Mouse (Mus musculus): ENCODE data around the gene Slit1. TPM values are rescaled to one million over a fixed set of nuclear protein-coding genes. Genes with fewer than 3 reads are reported as not detected.

Slit1 gene
- polyA plus RNA-seq, 1 experiment from 2014 or later = 27.9 TPM

DNA sequence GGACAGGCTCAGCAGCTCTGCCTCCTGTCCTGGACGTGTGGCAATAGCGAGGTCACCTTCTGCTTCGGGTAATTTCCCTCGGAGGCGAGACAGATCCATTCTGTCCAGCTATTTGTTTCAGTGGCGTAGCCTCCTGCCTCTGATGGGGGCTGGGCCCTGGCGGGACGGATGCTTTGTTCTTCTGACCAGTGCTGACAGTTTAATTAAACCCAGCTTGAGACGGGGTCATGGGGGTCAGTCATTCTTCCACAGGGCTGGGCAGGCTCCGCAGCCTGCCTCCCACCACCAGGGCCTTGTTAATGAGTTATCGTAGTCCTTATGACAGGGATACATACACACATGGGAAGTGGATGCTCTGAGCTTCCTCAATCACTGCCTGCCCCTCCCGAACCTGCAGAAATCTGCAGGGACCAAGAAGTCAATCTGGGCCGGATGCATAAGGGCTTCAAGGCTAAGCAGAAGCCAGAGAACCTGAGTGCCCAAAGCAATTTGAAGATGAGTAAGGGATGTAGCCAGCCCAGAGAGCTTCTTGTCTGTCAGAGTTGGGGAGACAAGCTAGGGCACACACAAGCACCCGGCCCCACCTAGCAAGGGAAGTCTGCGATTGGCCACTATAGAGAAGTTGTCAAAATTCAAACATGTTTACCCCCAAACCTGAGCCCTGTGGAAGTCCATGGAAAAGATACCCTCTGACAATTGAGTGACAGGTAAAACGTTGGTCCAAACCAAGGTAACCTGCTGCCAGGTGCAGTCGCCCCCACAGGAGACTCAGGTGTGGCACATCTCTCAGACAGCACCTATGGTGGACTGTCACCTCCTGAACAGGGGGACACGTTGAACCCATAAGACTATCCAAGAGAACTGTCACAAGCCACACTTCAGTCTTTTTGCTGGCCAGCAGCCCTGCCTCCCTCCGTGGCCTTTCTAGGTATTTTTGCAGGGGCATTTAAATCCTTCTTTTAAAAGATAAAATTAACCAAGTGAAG is 26.9 kb downstream of the Slit1 start:
- WGBS = 23% methylated on average over 19 of the region's 19 CpGs

DNA sequence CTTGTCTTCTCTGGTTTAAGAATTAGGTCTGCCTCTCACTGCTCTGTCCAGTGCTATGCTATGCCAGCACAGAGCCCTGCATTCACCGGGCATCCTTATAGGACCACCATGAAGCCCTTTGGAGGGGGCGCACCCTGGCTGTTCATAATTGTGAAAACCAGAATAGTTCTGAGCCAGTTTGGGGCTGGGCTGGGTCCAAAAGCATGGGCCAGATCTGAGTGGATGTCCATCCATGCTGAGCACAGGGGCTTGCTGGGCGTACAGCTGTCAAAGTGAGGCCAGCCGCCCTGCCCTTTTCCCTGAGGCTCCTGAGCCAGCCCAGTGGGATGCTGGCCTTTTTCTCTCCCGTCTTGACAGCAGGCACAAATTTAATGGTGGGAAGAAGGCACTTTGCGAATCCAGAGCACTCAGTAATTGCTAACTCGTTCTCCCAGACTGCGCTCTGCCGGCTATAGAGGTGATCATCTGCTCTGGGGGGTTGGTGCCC is 29.0 kb downstream of the Slit1 start:
- Histone ChIP-seq H3K4me2 (ENCODE audit: low read length) (no peak overlapping the region), H3K4me3 (replicated peaks; ENCODE audit: low read depth, low read length) (no peak overlapping the region), H3K27ac (replicated peaks; ENCODE audit: low read depth, low read length) (no peak overlapping the region), H3K9me3 (ENCODE audit: control insufficient read depth, low read length) (no peaks in the 10 kb centered on the region), H3K4me1 (ENCODE audit: control insufficient read depth, insufficient read depth, low read length) (peaks cover 25% of the 10 kb centered on the region), H3K36me3 (ENCODE audit: control insufficient read depth, insufficient read depth, low read length) (no peaks in the 10 kb centered on the region), H3K27me3 (ENCODE audit: control insufficient read depth, insufficient read depth, low read length) (peaks cover 8% of the 10 kb centered on the region), H3K9ac (replicated peaks; ENCODE audit: low read length) (no peak overlapping the region)
- DNase-seq = no peak
- 44% methylated on average over 9 of the region's 9 CpGs for WGBS
- no peak for ATAC-seq (ENCODE audit: low FRiP score, low TSS enrichment)

More for the DNA sequence above, 26.9 kb downstream of the Slit1 start:
- no peak overlapping the region for H3K4me3 ChIP-seq (replicated peaks; ENCODE audit: low read depth, low read length)
- ATAC-seq (ENCODE audit: low FRiP score, low TSS enrichment) (no peak), DNase-seq (no peak)
- H3K27ac ChIP-seq (replicated peaks; ENCODE audit: low read depth, low read length) = no peak overlapping the region
- no peak overlapping the region for H3K9ac ChIP-seq (replicated peaks; ENCODE audit: low read length)
- H3K4me1 ChIP-seq (ENCODE audit: control insufficient read depth, insufficient read depth, low read length) = peaks cover 25% of the 10 kb centered on the region
- no peak overlapping the region for H3K4me2 ChIP-seq (ENCODE audit: low read length)
- H3K36me3 ChIP-seq (ENCODE audit: control insufficient read depth, insufficient read depth, low read length) = no peaks in the 10 kb centered on the region
- H3K27me3 ChIP-seq (ENCODE audit: control insufficient read depth, insufficient read depth, low read length) = peaks cover 8% of the 10 kb centered on the region
- no peaks in the 10 kb centered on the region for H3K9me3 ChIP-seq (ENCODE audit: control insufficient read depth, low read length)

DNA sequence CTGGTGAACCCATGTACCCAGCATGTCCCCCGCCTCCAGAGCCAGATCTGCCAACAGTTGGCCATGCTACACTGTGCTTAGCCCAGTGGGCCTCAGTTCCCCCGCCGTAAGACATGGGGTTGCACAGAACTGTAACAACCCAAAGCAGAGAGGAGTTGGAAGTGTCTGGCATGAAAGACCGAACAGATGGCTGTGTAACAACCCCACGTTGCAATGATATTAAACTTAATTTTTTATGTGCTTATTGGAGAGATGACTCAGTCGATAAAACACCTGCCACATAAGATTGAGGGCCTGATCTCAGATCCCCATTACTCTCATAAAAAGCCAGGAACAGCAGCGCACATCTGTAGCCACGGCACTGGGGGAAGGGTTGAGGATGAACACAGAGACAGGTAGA is 30.6 kb downstream of the Slit1 start:
- DNase-seq (no peak), ATAC-seq (ENCODE audit: low FRiP score, low TSS enrichment) (no peak)
- Histone ChIP-seq H3K4me3 (replicated peaks; ENCODE audit: low read depth, low read length) (no peak overlapping the region), H3K4me1 (ENCODE audit: control insufficient read depth, insufficient read depth, low read length) (peaks cover 20% of the 10 kb centered on the region), H3K36me3 (ENCODE audit: control insufficient read depth, insufficient read depth, low read length) (no peaks in the 10 kb centered on the region), H3K27me3 (ENCODE audit: control insufficient read depth, insufficient read depth, low read length) (peaks cover 3% of the 10 kb centered on the region), H3K27ac (replicated peaks; ENCODE audit: low read depth, low read length) (no peak overlapping the region), H3K9me3 (ENCODE audit: control insufficient read depth, low read length) (no peaks in the 10 kb centered on the region), H3K9ac (replicated peaks; ENCODE audit: low read length) (no peak overlapping the region), H3K4me2 (ENCODE audit: low read length) (no peak overlapping the region)
- 92% methylated on average over 8 of the region's 8 CpGs for WGBS

DNA sequence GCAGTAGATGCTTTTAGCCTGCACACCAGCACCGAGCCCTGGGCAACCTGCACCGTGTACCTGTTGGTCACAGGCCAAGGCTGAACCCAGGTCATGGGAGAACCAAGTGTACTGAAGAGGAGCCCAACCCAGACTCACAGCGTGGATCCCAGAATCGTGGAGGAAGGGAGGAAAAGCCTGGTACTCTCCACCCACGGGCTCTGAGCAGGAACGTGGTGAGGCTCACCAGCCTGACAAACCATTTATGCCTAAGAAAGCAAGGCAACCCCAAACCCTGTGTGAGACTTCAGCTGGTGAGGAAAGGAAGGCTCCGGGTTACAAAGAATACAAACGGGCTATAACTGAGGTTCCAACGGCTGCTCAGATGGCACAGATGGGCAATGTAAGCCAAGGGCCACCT is 31.8 kb downstream of the Slit1 start:
- Histone ChIP-seq H3K9ac (replicated peaks; ENCODE audit: low read length) (no peak overlapping the region), H3K4me1 (ENCODE audit: control insufficient read depth, insufficient read depth, low read length) (peaks cover 18% of the 10 kb centered on the region), H3K27me3 (ENCODE audit: control insufficient read depth, insufficient read depth, low read length) (peaks cover 3% of the 10 kb centered on the region), H3K9me3 (ENCODE audit: control insufficient read depth, low read length) (no peaks in the 10 kb centered on the region), H3K4me2 (ENCODE audit: low read length) (no peak overlapping the region), H3K27ac (replicated peaks; ENCODE audit: low read depth, low read length) (no peak overlapping the region), H3K36me3 (ENCODE audit: control insufficient read depth, insufficient read depth, low read length) (no peaks in the 10 kb centered on the region), H3K4me3 (replicated peaks; ENCODE audit: low read depth, low read length) (no peak overlapping the region)
- WGBS = 90% methylated on average over 9 of the region's 9 CpGs
- ATAC-seq (ENCODE audit: low FRiP score, low TSS enrichment) (no peak), DNase-seq (no peak)

DNA sequence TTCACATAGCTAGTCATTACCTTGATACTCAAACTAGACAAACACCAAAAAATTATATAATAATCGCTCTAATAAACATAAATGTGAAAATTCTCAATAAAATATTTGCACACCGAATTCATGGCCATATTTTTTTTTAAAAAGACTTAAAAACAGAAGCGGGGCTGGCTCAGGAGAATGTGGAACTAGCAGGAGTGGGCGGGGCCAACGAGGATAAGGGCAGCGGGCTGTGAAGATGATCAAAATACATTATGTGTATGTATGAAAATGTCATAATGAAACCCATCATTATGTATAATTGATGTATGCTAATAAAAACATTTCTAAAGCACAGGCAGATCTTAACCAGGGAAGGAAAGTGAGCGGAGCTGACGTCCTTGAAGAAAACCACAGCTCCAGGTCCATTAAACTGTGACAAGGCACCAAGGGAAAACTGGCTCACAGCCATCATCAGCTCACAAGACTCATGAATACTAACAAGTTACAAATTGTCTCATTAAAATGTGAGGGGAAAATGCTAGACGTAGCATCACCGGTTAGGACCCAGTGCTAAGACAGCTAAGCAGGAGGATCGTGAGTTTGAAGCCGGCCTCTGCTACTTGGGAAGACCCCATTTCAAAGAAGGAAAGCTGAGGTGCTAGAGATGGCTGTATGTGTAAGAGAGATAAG is 33.8 kb downstream of the Slit1 start:
- Histone ChIP-seq H3K27me3 (ENCODE audit: control insufficient read depth, insufficient read depth, low read length) (peaks cover 3% of the 10 kb centered on the region; the same call in 1 of the 2 replicates), H3K9ac (replicated peaks; ENCODE audit: low read length) (no peak overlapping the region), H3K4me3 (replicated peaks; ENCODE audit: low read depth, low read length) (no peak overlapping the region), H3K27ac (replicated peaks; ENCODE audit: low read depth, low read length) (no peak overlapping the region), H3K4me2 (ENCODE audit: low read length) (no peak overlapping the region), H3K9me3 (ENCODE audit: control insufficient read depth, low read length) (no peaks in the 10 kb centered on the region), H3K36me3 (ENCODE audit: control insufficient read depth, insufficient read depth, low read length) (no peaks in the 10 kb centered on the region), H3K4me1 (ENCODE audit: control insufficient read depth, insufficient read depth, low read length) (peaks cover 30% of the 10 kb centered on the region)
- 64% methylated on average over 12 of the region's 12 CpGs for WGBS
- ATAC-seq (ENCODE audit: low FRiP score, low TSS enrichment) (0 out of 2 replicates have a peak, but pooled peaks have one; percentile 35), DNase-seq (peak; percentile 77)

DNA sequence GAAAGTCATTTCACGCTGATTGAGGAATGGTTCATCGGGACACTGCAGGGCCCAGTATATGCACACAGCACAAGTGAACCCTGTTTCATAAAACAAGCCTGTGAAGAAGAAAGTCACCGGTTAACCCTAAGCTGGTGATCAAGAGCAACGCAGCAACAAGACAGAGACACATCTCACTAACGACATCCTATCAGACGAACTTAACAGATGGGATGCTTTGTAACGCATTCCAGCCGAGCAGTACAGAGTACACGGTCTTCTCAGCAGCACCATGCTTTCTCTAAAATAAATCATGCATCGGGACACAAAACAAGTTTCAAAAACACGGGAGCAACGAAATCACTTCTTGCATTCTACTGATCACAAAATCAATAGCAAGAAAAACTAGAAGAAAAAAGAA is 35.6 kb downstream of the Slit1 start:
- H3K27ac ChIP-seq (replicated peaks; ENCODE audit: low read depth, low read length) = peak overlapping the region; percentile 1; the same call in 1 of the 2 replicates
- H3K4me2 ChIP-seq (ENCODE audit: low read length) = no peak overlapping the region
- H3K9ac ChIP-seq (replicated peaks; ENCODE audit: low read length) = no peak overlapping the region
- no peak for ATAC-seq (ENCODE audit: low FRiP score, low TSS enrichment)
- H3K36me3 ChIP-seq (ENCODE audit: control insufficient read depth, insufficient read depth, low read length) = no peaks in the 10 kb centered on the region
- H3K27me3 ChIP-seq (ENCODE audit: control insufficient read depth, insufficient read depth, low read length) = no peaks in the 10 kb centered on the region; the same call in 1 of the 2 replicates
- H3K4me3 ChIP-seq (replicated peaks; ENCODE audit: low read depth, low read length) = no peak overlapping the region
- no peaks in the 10 kb centered on the region for H3K9me3 ChIP-seq (ENCODE audit: control insufficient read depth, low read length)
- H3K4me1 ChIP-seq (ENCODE audit: control insufficient read depth, insufficient read depth, low read length) = peaks cover 30% of the 10 kb centered on the region
- DNase-seq = no peak
- 51% methylated on average over 12 of the region's 12 CpGs for WGBS

DNA sequence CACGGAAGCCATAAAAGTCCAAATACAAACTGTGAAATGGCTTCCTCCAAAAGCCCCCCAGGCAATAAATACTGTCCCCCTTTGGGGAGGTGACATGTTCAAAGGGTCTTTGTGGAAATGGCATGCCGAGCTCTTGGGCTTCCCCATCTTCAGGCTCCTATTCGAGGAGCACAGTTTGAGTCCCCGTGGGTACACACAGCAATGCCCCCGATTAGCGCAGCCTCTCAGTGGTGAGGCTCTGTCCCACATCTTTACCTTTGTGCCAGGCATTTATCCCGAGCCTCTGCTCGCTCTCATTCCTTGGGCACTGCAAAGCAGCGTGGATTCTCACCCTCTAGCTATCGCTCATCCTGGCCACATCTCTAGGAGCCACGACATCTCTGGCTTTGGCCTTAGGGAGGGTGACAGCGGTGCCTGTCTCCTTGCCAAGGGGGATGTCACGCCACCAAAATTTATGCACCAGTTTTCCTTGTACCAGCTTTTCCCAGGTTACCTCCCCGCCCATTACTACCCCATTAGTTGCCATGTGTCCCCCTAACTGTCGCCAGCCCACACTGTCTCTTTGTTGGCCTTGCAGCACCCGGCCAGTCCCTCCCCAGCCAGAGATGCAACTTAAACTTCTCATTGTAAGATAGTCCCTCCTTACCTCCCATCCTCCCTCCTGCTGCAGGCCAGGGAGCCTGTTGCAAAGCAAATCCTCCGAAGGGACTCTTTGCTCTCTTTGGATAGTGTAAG is 37.2 kb downstream of the Slit1 start:
- Histone ChIP-seq H3K4me2 (ENCODE audit: low read length) (no peak overlapping the region), H3K4me3 (replicated peaks; ENCODE audit: low read depth, low read length) (no peak overlapping the region), H3K27ac (replicated peaks; ENCODE audit: low read depth, low read length) (peak overlapping the region; percentile 20; the same call in 1 of the 2 replicates), H3K27me3 (ENCODE audit: control insufficient read depth, insufficient read depth, low read length) (no peaks in the 10 kb centered on the region), H3K9me3 (ENCODE audit: control insufficient read depth, low read length) (no peaks in the 10 kb centered on the region), H3K36me3 (ENCODE audit: control insufficient read depth, insufficient read depth, low read length) (no peaks in the 10 kb centered on the region), H3K4me1 (ENCODE audit: control insufficient read depth, insufficient read depth, low read length) (peaks cover 30% of the 10 kb centered on the region), H3K9ac (replicated peaks; ENCODE audit: low read length) (no peak overlapping the region)
- 52% methylated on average over 17 of the region's 17 CpGs for WGBS
- ATAC-seq (ENCODE audit: low FRiP score, low TSS enrichment) (no peak), DNase-seq (no peak)

DNA sequence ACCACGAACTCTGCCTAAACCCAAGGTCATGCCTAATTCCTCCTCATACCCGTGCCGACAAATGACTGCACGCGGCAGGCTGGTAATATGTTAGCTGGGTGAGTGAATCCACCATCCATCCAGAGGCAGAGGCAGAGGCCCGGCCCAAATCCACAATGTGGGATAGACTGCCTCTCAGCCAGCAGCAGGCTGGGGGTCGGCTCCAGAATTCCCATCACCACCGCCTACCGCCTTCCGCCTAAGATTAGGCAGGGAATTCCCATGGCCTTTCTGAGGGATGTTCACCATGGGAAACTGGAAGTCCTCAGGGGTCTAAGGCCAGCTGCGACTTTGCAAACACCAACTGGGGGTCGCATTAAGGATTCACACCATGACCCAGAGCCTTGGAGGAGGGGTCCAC is 38.0 kb downstream of the Slit1 start:
- no peak for DNase-seq
- no peak overlapping the region for H3K4me3 ChIP-seq (replicated peaks; ENCODE audit: low read depth, low read length)
- no peaks in the 10 kb centered on the region for H3K27me3 ChIP-seq (ENCODE audit: control insufficient read depth, insufficient read depth, low read length)
- H3K4me1 ChIP-seq (ENCODE audit: control insufficient read depth, insufficient read depth, low read length) = peaks cover 30% of the 10 kb centered on the region
- 24% methylated on average over 12 of the region's 12 CpGs for WGBS
- no peak overlapping the region for H3K27ac ChIP-seq (replicated peaks; ENCODE audit: low read depth, low read length)
- no peaks in the 10 kb centered on the region for H3K36me3 ChIP-seq (ENCODE audit: control insufficient read depth, insufficient read depth, low read length)
- H3K9me3 ChIP-seq (ENCODE audit: control insufficient read depth, low read length) = no peaks in the 10 kb centered on the region
- no peak overlapping the region for H3K9ac ChIP-seq (replicated peaks; ENCODE audit: low read length)
- H3K4me2 ChIP-seq (ENCODE audit: low read length) = no peak overlapping the region
- no peak for ATAC-seq (ENCODE audit: low FRiP score, low TSS enrichment)
